Mouse (Mus musculus) heart, postnatal 0 days (tissue): ENCODE measurements around the gene Nos1ap. TPM values are rescaled to one million over a fixed set of nuclear protein-coding genes. Genes with fewer than 3 reads are reported as not detected.

Source experiments
- ATAC-seq: fragments of 200-750 bp; cut with Nextera tagmentation; 2 replicates; pipeline ENCODE4 v1.8.0; 2017; ENCODE audit warnings: low read depth, moderate number of reproducible peaks, moderate library complexity; ENCODE audit not compliant: insufficient read depth
- DNase-seq: peaks from one replicate; pipeline ENCODE4 v3.0.0-alpha.2; 2016; ENCODE audit warnings: low spot score
- H3K27ac ChIP-seq: fragments of 300-500 bp; sonication (generic); 2 replicates; pipeline ENCODE4 v1.5.1; 2014; ENCODE audit warnings: low read depth, mild to moderate bottlenecking
- H3K27me3 ChIP-seq: fragments of 300-500 bp; sonication (generic); 2 replicates; pipeline ENCODE4 v1.6.1; 2014; ENCODE audit warnings: low read length, mixed read lengths; ENCODE audit not compliant: control insufficient read depth, insufficient read depth
- H3K36me3 ChIP-seq: fragments of 300-500 bp; sonication (generic); replicated peaks from 2 replicates; pipeline ENCODE4 v1.6.1; 2014; ENCODE audit warnings: low read length, mixed read lengths; ENCODE audit not compliant: control insufficient read depth, insufficient read depth
- H3K4me1 ChIP-seq: fragments of 300-500 bp; sonication (generic); 2 replicates; pipeline ENCODE4 v1.6.1; 2014; ENCODE audit warnings: antibody characterized with exemption; ENCODE audit not compliant: control insufficient read depth, insufficient read depth
- H3K4me2 ChIP-seq: fragments of 300-500 bp; sonication (generic); 2 replicates; pipeline ENCODE4 v1.6.1; 2014; ENCODE audit warnings: low read depth, mild to moderate bottlenecking, low read length, moderate library complexity
- H3K4me3 ChIP-seq: fragments of 300-500 bp; sonication (generic); 2 replicates; pipeline ENCODE4 v1.5.1; 2014; ENCODE audit warnings: low read depth, low read length
- H3K9ac ChIP-seq: fragments of 300-500 bp; sonication (generic); replicated peaks from 2 replicates; pipeline ENCODE4 v1.6.1; 2014; ENCODE audit warnings: low read depth, low read length, mixed read lengths
- H3K9me3 ChIP-seq: fragments of 300-500 bp; sonication (generic); replicated peaks from 2 replicates; pipeline ENCODE4 v1.6.1; 2016; ENCODE audit warnings: low read length; ENCODE audit not compliant: control insufficient read depth
- CTCF ChIP-seq: IDR thresholded peaks from 2 replicates; pipeline ENCODE4 v1.5.1; 2016; ENCODE audit warnings: antibody characterized with exemption, control low read depth, low read depth
- EP300 ChIP-seq: IDR thresholded peaks from 2 replicates; pipeline ENCODE4 v1.6.1; 2016; ENCODE audit warnings: antibody characterized with exemption, low read depth
- WGBS: fragments of 180-500 bp; shearing (Covaris S2); extraction: QIAGEN DNeasy Blood & Tissue Kit; methylation state at CpG from one replicate; pipeline ENCODE4 v1.1.7; 2014; 5-methylcytosine and 5-hydroxymethylcytosine counted together
- polyA plus RNA-seq: library from polyadenylated mRNA; unstranded; fragments of >200 nt; fragmentation: Nextera tagmentation; extraction: Ambion mirVana; gene quantifications from 2 replicates; pipeline ENCODE4 v1.2.1, GENCODE M21; 2015
- total RNA-seq: library from RNA; depleted of rRNA; stranded (reverse); fragments of >200 nt; gene quantifications from 2 replicates; pipeline ENCODE4 v1.2.3, GENCODE M21; 2014; ENCODE audit warnings: low replicate concordance

The Nos1ap gene
- total and polyA plus RNA-seq, 2 experiments from 2014 or later, result 0.99 to 10.3 TPM

GRCm38 (mm10) chr1:170428141-170428540 lies 161.5 kb downstream of the Nos1ap start:
- Histone ChIP-seq H3K27ac (no peak overlapping the region), H3K4me3 (no peak overlapping the region), H3K9ac (no peak overlapping the region), H3K4me1 (peaks cover 8% of the 10 kb centered on the region; the same call in 1 of the 2 replicates), H3K36me3 (no peaks in the 10 kb centered on the region), H3K4me2 (no peak overlapping the region), H3K27me3 (no peaks in the 10 kb centered on the region), H3K9me3 (no peaks in the 10 kb centered on the region)
- ATAC-seq (no peak), DNase-seq (no peak)
- TF ChIP-seq EP300, result no peak
- no peak for TF ChIP-seq CTCF
- WGBS, result 87% methylated on average over 2 of the region's 2 CpGs

- H3K9ac ChIP-seq, result no peak overlapping the region
- DNase-seq, result no peak
Observed at GRCm38 (mm10) chr1:170424258-170424889, 165.3 kb downstream of the Nos1ap start.

GRCm38 (mm10) chr1:170423048-170423447 lies 166.6 kb downstream of the Nos1ap start:
- no peaks in the 10 kb centered on the region for H3K36me3 ChIP-seq
- ATAC-seq, result no peak
- no peak for TF ChIP-seq CTCF
- TF ChIP-seq EP300, result no peak
- no peaks in the 10 kb centered on the region for H3K4me1 ChIP-seq
- 92% methylated on average over 1 of the region's 1 CpGs for WGBS
- H3K4me3 ChIP-seq, result no peak overlapping the region
- H3K4me2 ChIP-seq, result no peak overlapping the region
- H3K27me3 ChIP-seq, result no peaks in the 10 kb centered on the region
- H3K9ac ChIP-seq, result no peak overlapping the region
- H3K27ac ChIP-seq, result no peak overlapping the region
- H3K9me3 ChIP-seq, result no peaks in the 10 kb centered on the region
- DNase-seq, result no peak

More at GRCm38 (mm10) chr1:170424258-170424889, 165.3 kb downstream of the Nos1ap start:
- H3K4me1 ChIP-seq, result no peaks in the 10 kb centered on the region
- H3K9me3 ChIP-seq, result no peaks in the 10 kb centered on the region
- no peak overlapping the region for H3K4me2 ChIP-seq
- no peak for ATAC-seq
- no peak overlapping the region for H3K27ac ChIP-seq
- no peaks in the 10 kb centered on the region for H3K27me3 ChIP-seq
- TF ChIP-seq EP300 (no peak), CTCF (no peak)
- H3K36me3 ChIP-seq, result no peaks in the 10 kb centered on the region
- 85% methylated on average over 10 of the region's 10 CpGs for WGBS
- no peak overlapping the region for H3K4me3 ChIP-seq

- no peak overlapping the region for H3K27ac ChIP-seq
- no peak overlapping the region for H3K4me3 ChIP-seq
- DNase-seq, result no peak
- no peaks in the 10 kb centered on the region for H3K36me3 ChIP-seq
- TF ChIP-seq EP300 (no peak), CTCF (no peak)
- H3K27me3 ChIP-seq, result no peaks in the 10 kb centered on the region
- H3K9ac ChIP-seq, result no peak overlapping the region
- H3K9me3 ChIP-seq, result no peaks in the 10 kb centered on the region
- H3K4me2 ChIP-seq, result no peak overlapping the region
- WGBS, result 84% methylated on average over 4 of the region's 4 CpGs
- ATAC-seq, result no peak
- no peaks in the 10 kb centered on the region for H3K4me1 ChIP-seq
Observed at GRCm38 (mm10) chr1:170422188-170422587, 167.5 kb downstream of the Nos1ap start.

GRCm38 (mm10) chr1:170419961-170420360 lies 169.7 kb downstream of the Nos1ap start:
- H3K4me2 ChIP-seq, result no peak overlapping the region
- H3K27ac ChIP-seq, result no peak overlapping the region
- H3K27me3 ChIP-seq, result no peaks in the 10 kb centered on the region
- no peak overlapping the region for H3K4me3 ChIP-seq
- H3K9me3 ChIP-seq, result no peaks in the 10 kb centered on the region
- no peak for DNase-seq
- TF ChIP-seq CTCF (no peak), EP300 (no peak)
- H3K36me3 ChIP-seq, result no peaks in the 10 kb centered on the region
- 83% methylated on average over 3 of the region's 3 CpGs for WGBS
- H3K9ac ChIP-seq, result no peak overlapping the region
- no peak for ATAC-seq
- no peaks in the 10 kb centered on the region for H3K4me1 ChIP-seq

GRCm38 (mm10) chr1:170418131-170418530 lies 171.5 kb downstream of the Nos1ap start:
- Histone ChIP-seq H3K27ac (no peak overlapping the region), H3K9me3 (no peaks in the 10 kb centered on the region), H3K27me3 (no peaks in the 10 kb centered on the region), H3K36me3 (no peaks in the 10 kb centered on the region), H3K4me2 (no peak overlapping the region), H3K9ac (no peak overlapping the region), H3K4me3 (no peak overlapping the region), H3K4me1 (no peaks in the 10 kb centered on the region)
- no peak for TF ChIP-seq CTCF
- TF ChIP-seq EP300, result no peak
- ATAC-seq (no peak), DNase-seq (no peak)
- WGBS, result 64% methylated on average over 1 of the region's 1 CpGs
